Mouse (Mus musculus) erythroblast, embryonic 14.5 days (primary cell): ENCODE measurements around the gene Ifna12.

ENCODE experiments used
- GATA1 ChIP-seq: IDR thresholded peaks from 2 replicates; pipeline ENCODE4 v1.6.1; 2012; ENCODE audit warnings: low read length, inconsistent platforms, mixed read lengths
- TAL1 ChIP-seq: IDR thresholded peaks from 3 replicates; pipeline ENCODE4 v1.6.1; 2012; ENCODE audit warnings: low read length, inconsistent platforms, mixed read lengths

- TF ChIP-seq GATA1, result no peak
- TF ChIP-seq TAL1, result no peak
Measured at GRCm38 (mm10) chr4:88640704-88641076, 37.5 kb upstream of the Ifna12 start.
